Mouse (Mus musculus) forebrain, embryonic 11.5 days (tissue): ENCODE data around the gene Stoml3. TPM values are rescaled to one million over a fixed set of nuclear protein-coding genes. Genes with fewer than 3 reads are reported as not detected.

ENCODE experiments used
- ATAC-seq: fragments of 200-750 bp; cut with Nextera tagmentation; replicated peaks from 2 replicates; pipeline ENCODE4 v1.8.0; 2017; ENCODE audit warnings: moderate TSS enrichment; ENCODE audit not compliant: low FRiP score
- DNase-seq: peaks from one replicate; pipeline ENCODE4 v3.0.0-alpha.2; 2017; ENCODE audit warnings: low spot score
- H3K27ac ChIP-seq: fragments of 300-500 bp; sonication (generic); 2 replicates; pipeline ENCODE4 v1.5.1; 2014; ENCODE audit warnings: low read depth, low read length
- H3K27me3 ChIP-seq: fragments of 300-500 bp; sonication (generic); 2 replicates; pipeline ENCODE4 v1.6.1; 2014; ENCODE audit warnings: mild to moderate bottlenecking, low read length, mixed read lengths; ENCODE audit not compliant: control insufficient read depth, insufficient read depth
- H3K36me3 ChIP-seq: fragments of 300-500 bp; sonication (generic); 2 replicates; pipeline ENCODE4 v1.6.1; 2014; ENCODE audit warnings: mild to moderate bottlenecking, low read length, moderate library complexity, mixed read lengths; ENCODE audit not compliant: control insufficient read depth, insufficient read depth
- H3K4me1 ChIP-seq: fragments of 300-500 bp; sonication (generic); replicated peaks from 2 replicates; pipeline ENCODE4 v1.6.1; 2014; ENCODE audit warnings: low read length, mixed read lengths; ENCODE audit not compliant: control insufficient read depth, insufficient read depth
- H3K4me2 ChIP-seq: fragments of 300-500 bp; sonication (generic); 2 replicates; pipeline ENCODE4 v1.6.1; 2014; ENCODE audit warnings: low read depth, mild to moderate bottlenecking, low read length, moderate library complexity, mixed read lengths; ENCODE audit not compliant: severe bottlenecking
- H3K4me3 ChIP-seq: fragments of 300-500 bp; sonication (generic); 2 replicates; pipeline ENCODE4 v1.5.1; 2014; ENCODE audit warnings: low read depth, low read length
- H3K9ac ChIP-seq: fragments of 300-500 bp; sonication (generic); 2 replicates; pipeline ENCODE4 v1.6.1; 2014; ENCODE audit warnings: low read length
- H3K9me3 ChIP-seq: fragments of 300-500 bp; sonication (generic); 2 replicates; pipeline ENCODE4 v1.6.1; 2016; ENCODE audit warnings: low read length, mixed read lengths; ENCODE audit not compliant: control insufficient read depth
- WGBS: fragments of 180-500 bp; shearing (Covaris S2); extraction: QIAGEN DNeasy Blood & Tissue Kit; methylation state at CpG from one replicate; pipeline ENCODE4 v1.1.7; 2014; 5-methylcytosine and 5-hydroxymethylcytosine counted together
- polyA plus RNA-seq: library from polyadenylated mRNA; unstranded; fragments of >200 nt; fragmentation: Nextera tagmentation; extraction: Ambion mirVana; gene quantifications from 2 replicates; pipeline ENCODE4 v1.2.1, GENCODE M21; 2014

Gene Stoml3
- polyA plus RNA-seq, 1 experiment from 2014 or later, result not detected

DNA sequence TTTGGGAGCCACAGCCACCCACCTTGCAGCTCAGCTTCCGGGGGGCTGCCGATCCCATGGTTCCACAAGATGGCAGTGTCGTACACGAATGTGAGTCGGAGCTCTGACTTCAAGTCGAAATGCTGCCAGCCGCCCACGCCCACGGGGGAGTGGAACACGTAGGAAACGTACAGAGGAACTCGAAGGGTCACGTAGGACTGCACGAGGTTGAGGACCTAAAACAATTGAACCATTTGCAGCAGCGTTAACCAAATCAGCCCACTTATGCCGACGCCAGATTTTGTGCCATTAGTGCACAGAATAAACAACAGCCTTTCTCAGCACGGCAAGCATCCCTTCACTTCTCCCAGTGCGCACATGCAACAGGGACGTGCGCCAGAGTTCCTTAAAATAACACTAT lies 37.3 kb downstream of the Stoml3 start:
- peak; percentile 39; the same call in 1 of the 2 replicates for ATAC-seq
- no peak overlapping the region for H3K9ac ChIP-seq
- DNase-seq, result peak; percentile 86
- no peaks in the 10 kb centered on the region for H3K4me1 ChIP-seq
- no peaks in the 10 kb centered on the region for H3K27me3 ChIP-seq
- 34% methylated on average over 21 of the region's 21 CpGs for WGBS
- no peaks in the 10 kb centered on the region for H3K36me3 ChIP-seq
- no peaks in the 10 kb centered on the region for H3K9me3 ChIP-seq
- no peak overlapping the region for H3K27ac ChIP-seq
- peak overlapping the region; percentile 20; the same call in 1 of the 2 replicates for H3K4me3 ChIP-seq
- peak overlapping the region; percentile 45; the same call in 1 of the 2 replicates for H3K4me2 ChIP-seq

DNA sequence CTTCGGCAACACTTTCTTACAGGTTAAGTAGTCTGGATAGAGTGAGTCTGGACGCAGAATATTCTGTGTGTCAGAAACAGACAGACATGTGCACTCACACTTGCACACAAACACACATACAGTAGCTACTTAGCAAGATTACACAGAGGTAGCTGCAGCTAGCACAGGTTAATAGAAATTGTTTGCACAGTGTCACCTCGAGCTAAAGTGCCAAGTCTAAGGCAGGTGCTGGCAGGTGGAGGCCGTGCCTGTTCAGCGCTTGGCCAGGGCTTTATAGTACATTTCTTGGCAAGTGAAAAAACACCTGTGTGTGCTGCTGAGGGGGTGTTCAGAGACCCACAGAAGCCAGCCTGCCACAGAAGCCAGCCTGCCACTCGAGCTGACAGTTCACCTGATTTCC lies 41.9 kb downstream of the Stoml3 start:
- Histone ChIP-seq H3K4me2 (no peak overlapping the region), H3K9me3 (no peaks in the 10 kb centered on the region), H3K4me3 (no peak overlapping the region), H3K36me3 (no peaks in the 10 kb centered on the region), H3K27me3 (no peaks in the 10 kb centered on the region), H3K4me1 (no peaks in the 10 kb centered on the region), H3K9ac (no peak overlapping the region), H3K27ac (no peak overlapping the region)
- WGBS, result 93% methylated on average over 6 of the region's 6 CpGs
- ATAC-seq (no peak), DNase-seq (no peak)

DNA sequence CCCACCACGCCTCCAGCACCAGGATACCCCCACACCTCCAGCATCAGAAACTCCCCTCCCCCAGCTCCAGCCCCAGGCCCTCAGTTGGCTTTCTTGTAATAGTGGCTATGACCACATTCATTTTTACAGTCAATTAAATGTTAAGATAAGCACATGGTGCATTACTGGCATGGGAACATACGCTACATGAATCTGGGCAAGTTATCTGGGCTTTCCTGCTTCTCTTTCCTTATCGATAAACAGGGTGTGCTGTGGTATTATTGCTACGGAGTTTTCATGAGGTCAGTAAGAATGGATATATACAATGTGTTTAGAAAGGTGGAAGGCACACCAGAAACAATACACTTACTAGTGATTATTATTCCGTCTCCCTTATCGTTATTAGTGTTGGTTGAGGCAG lies 43.6 kb downstream of the Stoml3 start:
- H3K9me3 ChIP-seq, result no peaks in the 10 kb centered on the region
- H3K4me1 ChIP-seq, result no peaks in the 10 kb centered on the region
- no peak overlapping the region for H3K9ac ChIP-seq
- DNase-seq (no peak), ATAC-seq (no peak)
- H3K4me2 ChIP-seq, result no peak overlapping the region
- WGBS, result 88% methylated on average over 6 of the region's 6 CpGs
- no peak overlapping the region for H3K27ac ChIP-seq
- no peak overlapping the region for H3K4me3 ChIP-seq
- H3K27me3 ChIP-seq, result no peaks in the 10 kb centered on the region
- no peaks in the 10 kb centered on the region for H3K36me3 ChIP-seq

DNA sequence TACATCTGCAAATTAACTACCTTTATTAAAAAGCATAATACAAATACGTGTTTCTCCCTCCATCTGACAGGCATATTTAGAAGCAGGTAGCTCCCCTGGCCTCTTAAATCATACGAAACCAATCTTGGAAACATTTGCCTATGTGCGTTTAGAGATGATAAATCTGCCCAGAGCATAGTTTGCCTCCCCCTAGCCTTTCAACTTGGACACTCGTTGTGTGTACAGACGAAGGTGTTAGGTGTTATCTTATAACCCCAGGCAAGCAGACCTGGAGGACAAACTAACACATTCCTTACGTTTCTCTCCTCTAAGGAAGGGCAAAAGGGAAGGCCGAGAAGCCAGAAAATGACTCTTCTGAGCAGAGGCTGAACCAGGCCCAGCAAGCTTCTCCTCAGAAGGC lies 64.2 kb downstream of the Stoml3 start:
- no peak overlapping the region for H3K4me2 ChIP-seq
- no peaks in the 10 kb centered on the region for H3K36me3 ChIP-seq
- WGBS, result 84% methylated on average over 7 of the region's 7 CpGs
- H3K9ac ChIP-seq, result no peak overlapping the region
- H3K9me3 ChIP-seq, result no peaks in the 10 kb centered on the region
- ATAC-seq (no peak), DNase-seq (no peak)
- no peak overlapping the region for H3K4me3 ChIP-seq
- no peak overlapping the region for H3K27ac ChIP-seq
- H3K4me1 ChIP-seq, result 0 out of 2 replicates have a peak, but pooled peaks cover 3% of the 10 kb centered on the region
- no peaks in the 10 kb centered on the region for H3K27me3 ChIP-seq

DNA sequence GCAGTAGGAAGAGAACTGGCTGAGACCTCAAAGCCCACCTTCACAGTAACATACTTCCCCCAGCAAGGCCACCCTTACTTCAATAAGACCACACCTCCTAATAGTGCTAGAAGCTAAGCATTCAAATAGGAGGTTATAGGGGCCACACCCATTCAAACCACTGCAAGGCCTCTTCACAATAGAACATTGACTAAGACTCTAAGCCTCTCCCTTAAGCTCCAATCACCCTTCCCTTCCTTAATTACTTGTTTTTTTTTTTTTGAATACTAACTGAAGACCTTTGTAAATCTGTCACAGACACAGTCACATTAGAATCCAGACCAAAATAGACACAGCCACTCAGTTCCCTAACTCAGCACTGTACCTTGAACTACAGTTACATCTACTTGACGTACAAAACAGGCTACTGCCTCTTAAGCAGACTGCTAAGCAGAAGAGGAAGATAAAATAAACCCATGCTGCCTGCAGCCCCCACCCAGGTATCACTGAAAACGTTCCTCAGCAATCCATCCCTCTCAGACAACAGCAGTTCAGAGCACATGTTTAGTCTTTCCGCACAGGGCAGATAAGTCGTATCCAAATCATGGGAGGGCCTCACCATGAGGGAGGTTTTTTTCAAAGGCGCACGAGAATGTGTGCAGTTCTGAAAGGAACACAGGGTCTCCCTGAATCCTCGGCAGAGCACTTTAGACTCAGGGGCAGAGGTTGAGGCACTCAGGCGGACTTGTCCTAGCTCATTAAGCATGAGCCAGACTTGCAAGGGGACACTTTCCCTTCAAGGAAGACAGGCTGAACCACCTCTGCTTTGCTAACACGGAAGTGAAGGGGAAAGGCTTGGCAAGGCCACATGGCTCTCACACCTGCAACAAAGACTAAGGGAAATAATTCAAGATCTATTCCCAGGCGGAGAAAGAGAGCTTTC lies 66.8 kb downstream of the Stoml3 start:
- ATAC-seq, result no peak
- 0 out of 2 replicates have a peak, but pooled peaks cover 3% of the 10 kb centered on the region for H3K4me1 ChIP-seq
- H3K27ac ChIP-seq, result no peak overlapping the region
- no peaks in the 10 kb centered on the region for H3K36me3 ChIP-seq
- H3K27me3 ChIP-seq, result no peaks in the 10 kb centered on the region
- H3K9ac ChIP-seq, result no peak overlapping the region
- WGBS, result 43% methylated on average over 10 of the region's 10 CpGs
- no peak overlapping the region for H3K4me3 ChIP-seq
- no peak for DNase-seq
- no peak overlapping the region for H3K4me2 ChIP-seq
- H3K9me3 ChIP-seq, result no peaks in the 10 kb centered on the region

DNA sequence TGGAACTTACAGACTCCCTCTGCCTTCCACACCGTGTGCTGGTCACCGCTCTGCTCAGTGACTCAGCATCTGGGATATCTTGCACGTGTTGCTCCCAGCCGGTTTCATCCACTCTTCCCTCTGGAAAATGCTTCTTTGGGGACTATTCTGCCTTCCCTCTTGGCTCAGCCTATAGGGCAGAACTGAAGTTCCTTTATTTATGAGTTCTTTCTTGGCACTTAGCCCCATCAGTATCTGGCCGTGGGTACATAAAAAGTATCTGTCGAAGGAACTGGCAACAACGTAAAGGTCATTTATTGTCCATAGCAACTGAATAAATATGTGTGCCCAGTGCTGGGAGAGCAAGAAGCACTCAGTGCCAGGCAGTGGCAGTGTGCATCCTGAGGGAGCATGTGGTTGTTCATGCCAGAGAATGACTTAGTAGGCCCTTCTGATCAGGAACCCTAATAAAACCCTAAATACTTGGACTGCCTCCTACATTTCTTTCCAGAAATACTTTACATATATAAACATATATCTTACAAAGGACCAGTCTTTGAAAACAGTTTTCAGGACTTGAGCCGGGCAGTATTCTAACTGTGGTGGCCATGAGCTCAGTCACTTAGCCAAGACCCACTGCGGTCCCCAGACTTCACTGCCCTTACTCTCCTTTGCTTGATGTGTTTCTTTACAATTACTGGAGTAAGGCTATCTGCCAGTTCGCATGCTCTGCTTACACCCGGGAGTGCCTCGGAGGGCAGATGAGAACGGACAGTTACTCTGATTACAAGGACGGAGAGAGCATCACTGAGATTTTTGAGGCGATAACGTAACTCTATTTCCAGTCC lies 69.1 kb downstream of the Stoml3 start:
- Histone ChIP-seq H3K9me3 (no peaks in the 10 kb centered on the region), H3K9ac (no peak overlapping the region), H3K4me3 (no peak overlapping the region), H3K4me1 (peaks cover 5% of the 10 kb centered on the region; the same call in 1 of the 2 replicates), H3K27ac (no peak overlapping the region), H3K36me3 (no peaks in the 10 kb centered on the region), H3K27me3 (no peaks in the 10 kb centered on the region), H3K4me2 (no peak overlapping the region)
- ATAC-seq (no peak), DNase-seq (no peak)
- WGBS, result 92% methylated on average over 16 of the region's 16 CpGs

Other genes starting within 250 kb of the Stoml3 start
- 9.9 and 10.4 TPM in 2 replicates for gene Nhlrc3, start 25.3 kb upstream of the Stoml3 start, polyA plus RNA-seq
- 31.5 and 34.7 TPM in 2 replicates for gene Proser1, start 25.0 kb upstream of the Stoml3 start, polyA plus RNA-seq
- 2.5 and 2.7 TPM in 2 replicates for gene Frem2, start 168.7 kb downstream of the Stoml3 start, polyA plus RNA-seq